Mouse (Mus musculus) spleen, postnatal 4 days (tissue): ENCODE results near the gene Ppfia4.
"Not testable (repeated sequence)": the region's sequence is repeated elsewhere in the genome, so short reads cannot be mapped to it uniquely, and the experiment has no call there.

ENCODE experiments used
- DNase-seq, 2 experiments: peaks; one replicate each; pipeline ENCODE4 v3.0.0; 2022; ENCODE audit warnings: low spot score in 2 of 2

Gene Ppfia4

GRCm38 (mm10) chr1:134272754-134273250 lies 59.9 kb downstream of the Ppfia4 start:
- DNase-seq = no peak

- DNase-seq = no peak
Observed at GRCm38 (mm10) chr1:134270026-134270425, 62.7 kb downstream of the Ppfia4 start.

GRCm38 (mm10) chr1:134265797-134266196 lies 66.9 kb downstream of the Ppfia4 start:
- DNase-seq = no peak

GRCm38 (mm10) chr1:134264341-134264740 lies 68.4 kb downstream of the Ppfia4 start:
- no peak for DNase-seq

- not testable (repeated sequence) for DNase-seq
Observed at GRCm38 (mm10) chr1:134249681-134250080, 83.0 kb downstream of the Ppfia4 start.
